13 mouse cellular contexts compared by ENCODE assay signal in genomic region chr15:25726814-25727213, GRCm38 (mm10).
A peak's percentile ranks its signal among the peaks of the same experiment; 100 is the strongest.
DNase-seq lines count a peak whose midpoint lies in the region; ATAC-seq and TF ChIP-seq lines count a peak whose summit lies in the region.
"Had no signal": no experiment of that assay in that cellular context is flagged by ENCODE, and none has a peak within 500 bp of the region (broad histone marks: within the 10 kb centered on the region; RNA-seq: fewer than 3 reads in every experiment).

No protein-coding gene starts in this region.

- H3K9ac ChIP-seq in heart, embryonic 15.5 days: no peak overlapping the region
- no peak overlapping the region for H3K9ac ChIP-seq in lung, postnatal 0 days (replicated peaks; ENCODE audit: low read depth)
- H3K9ac ChIP-seq: liver, embryonic 12.5 days had no signal

- TF ChIP-seq POLR2A in testis, adult 2 months (IDR thresholded peaks at IDR 0.05; ENCODE audit: control insufficient read depth, low read depth, low read length): no peak

- no peaks in the 10 kb centered on the region for H3K27me3 ChIP-seq in testis, adult 2 months (ENCODE audit: control insufficient read depth, insufficient read depth, low read length)
- no peaks in the 10 kb centered on the region for H3K27me3 ChIP-seq in heart, embryonic 15.5 days
- no peaks in the 10 kb centered on the region for H3K27me3 ChIP-seq in lung, postnatal 0 days (replicated peaks; ENCODE audit: insufficient read depth, low read length)
- H3K27me3 ChIP-seq: liver, embryonic 12.5 days had no signal

- peak overlapping the region; percentile 7; the same call in 1 of the 2 replicates for H3K4me2 ChIP-seq in heart, embryonic 15.5 days
- H3K4me2 ChIP-seq in lung, postnatal 0 days (replicated peaks; ENCODE audit: low read depth, low read length): no peak overlapping the region
- H3K4me2 ChIP-seq: liver, embryonic 12.5 days had no signal

- DNase-seq in testis, postnatal 14 days (ENCODE audit: low spot score): no peak
- peak; percentile 79 for DNase-seq in adrenal gland, postnatal 14 days
- peak; percentile 75 for DNase-seq in skeletal muscle tissue, adult 2 months (ENCODE audit: low read depth, low spot score)
- DNase-seq in thymus, postnatal 36 days: no peak
- no peak for DNase-seq in lung, postnatal 4 days
- DNase-seq in lung, postnatal 0 days (ENCODE audit: low spot score): no peak
- DNase-seq: cerebellum, adult 11 months; kidney, postnatal 25 days had no signal

- no peak for TF ChIP-seq CTCF in testis, adult 2 months (IDR thresholded peaks at IDR 0.05; ENCODE audit: control insufficient read depth, insufficient read depth, insufficient replicate concordance, low read depth, low read length)
- TF ChIP-seq CTCF in lung, postnatal 0 days (IDR thresholded peaks at IDR 0.05): no peak

- no peaks in the 10 kb centered on the region for H3K9me3 ChIP-seq in heart, embryonic 15.5 days (replicated peaks)
- H3K9me3 ChIP-seq in lung, postnatal 0 days (ENCODE audit: low read length): no peaks in the 10 kb centered on the region
- H3K9me3 ChIP-seq: liver, embryonic 12.5 days had no signal

- H3K27ac ChIP-seq in testis, adult 2 months (ENCODE audit: control insufficient read depth, insufficient read depth, low read depth, low read length): peak overlapping the region; percentile 25
- H3K27ac ChIP-seq in heart, embryonic 15.5 days: peak overlapping the region; percentile 35
- no peak overlapping the region for H3K27ac ChIP-seq in lung, postnatal 0 days (ENCODE audit: low read length)
- H3K27ac ChIP-seq: liver, embryonic 12.5 days had no signal

- peak; percentile 87 for ATAC-seq in heart, embryonic 15.5 days (replicated peaks; ENCODE audit: insufficient number of reproducible peaks, insufficient read depth, low FRiP score, low read depth)
- ATAC-seq in lung, postnatal 0 days: no peak
- ATAC-seq: inflammation-experienced regulatory T-cells, adult 6 months; liver, embryonic 12.5 days had no signal

- no peak for TF ChIP-seq EP300 in lung, postnatal 0 days (IDR thresholded peaks at IDR 0.05)

- no peaks in the 10 kb centered on the region for H3K36me3 ChIP-seq in testis, adult 2 months (ENCODE audit: control insufficient read depth, insufficient read depth, low read length)
- H3K36me3 ChIP-seq in heart, embryonic 15.5 days: no peaks in the 10 kb centered on the region
- H3K36me3 ChIP-seq in lung, postnatal 0 days (ENCODE audit: insufficient read depth, low read length): peaks cover 16% of the 10 kb centered on the region; the same call in 1 of the 2 replicates

- no peak overlapping the region for H3K4me3 ChIP-seq in testis, adult 2 months (ENCODE audit: control insufficient read depth, low read depth, low read length)
- no peak overlapping the region for H3K4me3 ChIP-seq in heart, embryonic 15.5 days
- no peak overlapping the region for H3K4me3 ChIP-seq in lung, postnatal 0 days (ENCODE audit: low read depth, low read length)
- H3K4me3 ChIP-seq: erythroblast, embryonic 14.5 days; liver, embryonic 12.5 days had no signal

- H3K4me1 ChIP-seq in testis, adult 2 months (ENCODE audit: control insufficient read depth, insufficient read depth, low read length): no peaks in the 10 kb centered on the region
- H3K4me1 ChIP-seq in heart, embryonic 15.5 days (replicated peaks): 0 out of 2 replicates have a peak, but pooled peaks cover 3% of the 10 kb centered on the region
- H3K4me1 ChIP-seq in lung, postnatal 0 days (ENCODE audit: insufficient read depth, low read depth, low read length): no peaks in the 10 kb centered on the region; the same call in 1 of the 2 replicates
- H3K4me1 ChIP-seq: liver, embryonic 12.5 days had no signal

- WGBS in heart, embryonic 15.5 days: 46% methylated on average over 5 of the region's 5 CpGs
- 93% methylated on average over 5 of the region's 5 CpGs for WGBS in lung, postnatal 0 days

Comparison
In these comparisons a context has a peak if more than half of its experiments do, and no peak if none do; other contexts are left out.
1. DNase-seq: peak in adrenal gland, postnatal 14 days (single experiment) and skeletal muscle tissue, adult 2 months (single experiment); none in testis, postnatal 14 days (single experiment), thymus, postnatal 36 days (0 of 2), lung, postnatal 4 days (0 of 2) and lung, postnatal 0 days (single experiment).